Mouse (Mus musculus) heart, adult 2 months (tissue): ENCODE results near the gene Il10ra. TPM values are rescaled to one million over a fixed set of nuclear protein-coding genes. Genes with fewer than 3 reads are reported as not detected.

Source experiments
- DNase-seq, 2 experiments: peaks; one replicate each; pipeline ENCODE4 v3.0.0; 2021
- H3K27ac ChIP-seq: fragments of 200-600 bp; 2 replicates; pipeline ENCODE4 v1.8.1; 2022
- H3K27me3 ChIP-seq: fragments of 200-500 bp; 2 replicates; pipeline ENCODE4 v1.6.1; 2012; ENCODE audit warnings: mild to moderate bottlenecking, low read length, inconsistent platforms, mixed read lengths; ENCODE audit not compliant: control insufficient read depth, insufficient read depth
- H3K36me3 ChIP-seq: fragments of 200-500 bp; 2 replicates; pipeline ENCODE4 v1.6.1; 2012; ENCODE audit warnings: low read length, inconsistent platforms; ENCODE audit not compliant: control insufficient read depth, insufficient read depth
- H3K4me1 ChIP-seq: fragments of 200-500 bp; 2 replicates; pipeline ENCODE4 v1.6.1; 2011; ENCODE audit warnings: low read length; ENCODE audit not compliant: control insufficient read depth, insufficient read depth
- H3K4me3 ChIP-seq: fragments of 200-600 bp; 2 replicates; pipeline ENCODE4 v1.8.1; 2022
- H3K79me2 ChIP-seq: fragments of 200-500 bp; replicated peaks from 2 replicates; pipeline ENCODE4 v1.6.1; 2012; ENCODE audit warnings: mild to moderate bottlenecking, inconsistent platforms, low read length, moderate library complexity, mixed read lengths; ENCODE audit not compliant: control insufficient read depth, insufficient read depth
- H3K9ac ChIP-seq: fragments of 200-500 bp; 2 replicates; pipeline ENCODE4 v1.6.1; 2012; ENCODE audit warnings: low read depth, mild to moderate bottlenecking, control low read depth, inconsistent platforms, low read length, mixed read lengths
- CTCF ChIP-seq: fragments of 200-600 bp; IDR thresholded peaks from 2 replicates; pipeline ENCODE4 v1.8.1; 2022; ENCODE audit warnings: antibody characterized with exemption, mild to moderate bottlenecking, moderate library complexity
- EP300 ChIP-seq: fragments of 200-500 bp; IDR thresholded peaks from 2 replicates; pipeline ENCODE4 v1.6.1; 2011; ENCODE audit warnings: low read depth, low read length, control low read depth; ENCODE audit not compliant: insufficient read depth
- POLR2A ChIP-seq: fragments of 200-500 bp; IDR thresholded peaks from 2 replicates; pipeline ENCODE4 v1.6.1; 2011; ENCODE audit warnings: mild to moderate bottlenecking, low read depth, low read length, control low read depth; ENCODE audit not compliant: insufficient read depth
- WGBS: fragments of 180-500 bp; shearing (Covaris S2); methylation state at CpG from one replicate; pipeline ENCODE4 v1.1.7; 2018; 5-methylcytosine and 5-hydroxymethylcytosine counted together
- intact Hi-C: fragments of 180-260 bp; cut with DNase I; formaldehyde crosslinking; loops from one replicate; pipeline ENCODE4 v1.15.1; 2025
- polyA plus RNA-seq: library from polyadenylated mRNA; depleted of rRNA; stranded (reverse); fragments of >200 nt; gene quantifications from 2 replicates; pipeline ENCODE4 v1.2.3, GENCODE M21; 2012
- total RNA-seq, 2 experiments: library from RNA; stranded (reverse); gene quantifications; 2 replicates each; pipeline ENCODE4 v1.2.3; 2021

Gene Il10ra
- total and polyA plus RNA-seq, 3 experiments: 1.7 to 3.7 (median 1.8) TPM

DNA sequence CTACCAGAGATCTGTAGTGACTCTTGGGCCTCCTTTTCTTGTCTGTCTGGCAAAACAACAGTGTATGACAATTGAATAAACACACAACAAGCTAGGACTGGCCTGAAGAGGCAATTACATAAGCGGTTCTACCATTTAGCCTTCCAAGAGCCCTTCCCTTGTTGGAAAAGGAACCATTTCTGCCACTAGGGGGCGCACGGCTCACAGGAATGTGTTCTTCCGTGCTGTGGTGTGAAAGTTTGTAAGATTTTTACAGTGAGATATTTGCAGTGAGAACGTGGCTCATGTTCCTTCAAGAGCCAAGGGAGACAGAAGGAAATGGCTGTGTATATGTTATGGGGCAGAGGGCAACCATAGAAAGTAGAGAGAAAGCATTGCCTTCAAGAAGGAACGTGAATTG lies 47.4 kb downstream of the Il10ra start:
- Histone ChIP-seq H3K4me1 (no peaks in the 10 kb centered on the region), H3K27me3 (no peaks in the 10 kb centered on the region), H3K9ac (no peak overlapping the region), H3K79me2 (no peaks in the 10 kb centered on the region), H3K4me3 (no peak overlapping the region), H3K36me3 (no peaks in the 10 kb centered on the region), H3K27ac (no peak overlapping the region)
- peak; percentile 82 to 87 for DNase-seq
- intact Hi-C loops: loop anchor here (1.0 kb wide), 2 partner anchors 79 to 167 kb away; no protein-coding TSS in a partner anchor
- WGBS: 12% methylated on average over 6 of the region's 6 CpGs
- TF ChIP-seq EP300 (peak; percentile 82; the same call in 1 of the 2 replicates), CTCF (peak; percentile 93), POLR2A (no peak)

DNA sequence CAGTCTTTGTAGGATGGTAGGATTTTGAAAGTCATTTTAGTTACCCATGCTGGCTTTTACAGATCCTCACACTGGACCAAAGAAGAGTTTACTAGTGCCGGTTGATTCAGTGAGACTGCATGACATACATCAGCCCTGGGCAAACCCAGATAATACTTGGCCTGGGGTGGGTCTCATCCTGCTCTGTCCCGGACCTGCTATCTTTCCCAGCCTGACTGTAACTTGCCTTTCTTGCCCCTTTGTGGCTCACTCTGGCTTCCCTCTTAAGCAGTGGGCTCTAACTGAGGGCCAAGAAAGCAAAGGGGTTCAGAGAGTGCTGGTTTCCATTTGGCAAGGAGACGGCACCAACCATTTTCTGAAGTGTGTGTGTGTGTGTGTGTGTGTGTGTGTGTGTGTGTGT lies 49.3 kb downstream of the Il10ra start:
- WGBS: 70% methylated on average over 3 of the region's 3 CpGs
- Histone ChIP-seq H3K27me3 (no peaks in the 10 kb centered on the region), H3K4me1 (no peaks in the 10 kb centered on the region), H3K79me2 (no peaks in the 10 kb centered on the region), H3K27ac (no peak overlapping the region), H3K36me3 (no peaks in the 10 kb centered on the region), H3K9ac (no peak overlapping the region), H3K4me3 (no peak overlapping the region)
- no peak for DNase-seq
- intact Hi-C loops: no loop called here
- TF ChIP-seq CTCF: no peak
- TF ChIP-seq POLR2A: no peak
- no peak for TF ChIP-seq EP300

GRCm38 (mm10) chr9:45215526-45216179 lies 53.3 kb downstream of the Il10ra start:
- no peaks in the 10 kb centered on the region for H3K27me3 ChIP-seq
- TF ChIP-seq POLR2A (no peak), CTCF (no peak), EP300 (no peak)
- H3K27ac ChIP-seq: no peak overlapping the region
- H3K4me3 ChIP-seq: no peak overlapping the region
- no peaks in the 10 kb centered on the region for H3K79me2 ChIP-seq
- H3K36me3 ChIP-seq: no peaks in the 10 kb centered on the region
- DNase-seq: no peak
- no peaks in the 10 kb centered on the region for H3K4me1 ChIP-seq
- H3K9ac ChIP-seq: no peak overlapping the region
- WGBS: 58% methylated on average over 11 of the region's 11 CpGs
- intact Hi-C loops: no loop called here

GRCm38 (mm10) chr9:45212001-45212400 lies 56.9 kb downstream of the Il10ra start:
- H3K4me1 ChIP-seq: no peaks in the 10 kb centered on the region
- H3K36me3 ChIP-seq: no peaks in the 10 kb centered on the region
- no peaks in the 10 kb centered on the region for H3K27me3 ChIP-seq
- intact Hi-C loops: no loop called here
- TF ChIP-seq EP300: no peak
- TF ChIP-seq POLR2A: no peak
- DNase-seq: no peak
- no peak overlapping the region for H3K4me3 ChIP-seq
- WGBS: 77% methylated on average over 6 of the region's 6 CpGs
- no peak overlapping the region for H3K27ac ChIP-seq
- H3K9ac ChIP-seq: no peak overlapping the region
- H3K79me2 ChIP-seq: no peaks in the 10 kb centered on the region

GRCm38 (mm10) chr9:45207015-45207743 lies 61.8 kb downstream of the Il10ra start:
- H3K79me2 ChIP-seq: no peaks in the 10 kb centered on the region
- no peaks in the 10 kb centered on the region for H3K4me1 ChIP-seq
- DNase-seq: no peak
- 71% methylated on average over 7 of the region's 7 CpGs for WGBS
- no peak for TF ChIP-seq POLR2A
- no peak for TF ChIP-seq CTCF
- no peak for TF ChIP-seq EP300
- no peak overlapping the region for H3K4me3 ChIP-seq
- intact Hi-C loops: no loop called here
- H3K9ac ChIP-seq: no peak overlapping the region
- H3K36me3 ChIP-seq: no peaks in the 10 kb centered on the region
- no peaks in the 10 kb centered on the region for H3K27me3 ChIP-seq
- H3K27ac ChIP-seq: no peak overlapping the region

- DNase-seq: no peak
- no peaks in the 10 kb centered on the region for H3K4me1 ChIP-seq
- 61% methylated on average over 4 of the region's 4 CpGs for WGBS
- no peaks in the 10 kb centered on the region for H3K36me3 ChIP-seq
- no peak overlapping the region for H3K9ac ChIP-seq
- H3K79me2 ChIP-seq: no peaks in the 10 kb centered on the region
- H3K27ac ChIP-seq: no peak overlapping the region
- intact Hi-C loops: no loop called here
- no peak for TF ChIP-seq CTCF
- TF ChIP-seq EP300: no peak
- TF ChIP-seq POLR2A: no peak
- H3K4me3 ChIP-seq: no peak overlapping the region
- no peaks in the 10 kb centered on the region for H3K27me3 ChIP-seq
These were observed 62.8 kb downstream of the Il10ra start for GRCm38 (mm10) chr9:45206121-45206520.
